Mouse (Mus musculus) heart, postnatal 4 days (tissue): ENCODE measurements around the gene Myo15b. TPM values are rescaled to one million over a fixed set of nuclear protein-coding genes. Genes with fewer than 3 reads are reported as not detected.
"Not testable (repeated sequence)": the region's sequence is repeated elsewhere in the genome, so short reads cannot be mapped to it uniquely, and the experiment has no call there.

Experiments used
- DNase-seq: peaks from one replicate; pipeline ENCODE4 v3.0.0; 2021
- total RNA-seq, 2 experiments: library from RNA; stranded (reverse); gene quantifications; 2 replicates each; pipeline ENCODE4 v1.2.3; 2021

Gene Myo15b
- total RNA-seq, 2 experiments from 2014 or later: 0.16 to 0.19 TPM

DNA sequence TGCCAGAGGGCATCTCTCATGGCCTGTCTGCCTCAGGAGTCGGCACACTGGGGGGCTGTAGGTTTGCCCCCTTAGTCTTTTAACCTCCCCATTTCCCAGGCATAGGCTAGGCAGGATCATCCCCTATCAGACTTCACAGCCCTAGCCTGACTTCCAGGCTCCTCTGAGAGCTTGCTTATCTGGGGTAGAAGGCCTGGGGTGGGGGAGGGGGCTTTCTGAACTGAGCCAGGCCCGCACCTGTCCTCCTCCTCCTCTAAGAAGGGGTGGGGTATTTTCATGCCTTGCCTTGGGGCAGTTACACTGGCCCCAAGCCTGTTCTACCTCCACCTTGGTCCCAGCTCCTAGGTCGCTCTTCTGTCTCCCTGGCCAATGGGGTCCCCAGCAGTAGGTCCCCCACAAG, 26.7 kb upstream of the Myo15b start:
- DNase-seq: no peak

DNA sequence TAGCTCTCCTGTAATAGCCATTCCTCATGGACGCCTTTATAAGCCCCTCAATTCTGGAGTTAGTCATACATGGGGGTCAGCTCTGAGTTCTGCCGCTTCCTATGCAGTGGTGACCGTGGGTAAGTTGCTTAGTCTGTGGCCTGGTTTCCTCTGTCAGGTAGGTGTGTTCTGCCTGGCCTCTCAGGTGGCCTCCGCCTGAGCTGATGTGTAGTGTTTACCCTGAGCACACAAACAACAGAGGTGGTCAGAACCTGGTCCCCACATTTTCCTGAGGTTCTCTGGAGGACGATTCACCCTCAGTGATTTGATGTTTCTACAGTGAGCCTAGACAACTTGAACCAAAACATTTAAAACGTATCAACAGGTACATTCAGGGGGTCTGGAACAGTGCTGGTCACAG, 26.1 kb upstream of the Myo15b start:
- no peak for DNase-seq

GRCm38 (mm10) chr11:115832523-115832922, 25.7 kb upstream of the Myo15b start:
- DNase-seq: peak; percentile 59

DNA sequence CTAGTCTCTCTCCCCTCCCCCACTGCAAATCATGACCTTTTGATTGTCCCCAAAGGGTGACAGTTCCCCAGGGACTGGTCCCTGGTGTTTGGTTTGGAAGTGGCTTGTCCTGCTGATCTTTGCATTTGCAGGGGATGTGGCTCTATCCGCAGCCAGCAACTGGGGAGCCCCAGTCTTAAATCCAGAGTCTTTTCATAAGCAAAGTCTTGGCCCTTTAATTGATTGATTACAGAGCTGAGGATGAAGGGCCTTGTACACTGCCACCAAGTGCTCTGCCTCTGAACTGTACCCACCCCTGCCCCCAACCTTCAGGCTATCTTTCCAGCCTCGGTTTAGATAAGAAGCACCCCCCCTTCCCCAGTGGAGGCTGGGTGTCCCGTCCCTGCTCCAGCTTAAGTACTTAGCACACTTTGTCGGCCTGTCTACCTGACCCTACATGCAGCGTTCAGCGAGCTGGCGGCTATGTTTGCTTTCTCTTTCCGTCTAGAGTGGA, 25.1 kb upstream of the Myo15b start:
- peak; percentile 39 for DNase-seq

- no peak for DNase-seq
Measured at GRCm38 (mm10) chr11:115834033-115834432, 24.2 kb upstream of the Myo15b start.

- DNase-seq: no peak
Measured at GRCm38 (mm10) chr11:115836656-115837395, 21.4 kb upstream of the Myo15b start.

DNA sequence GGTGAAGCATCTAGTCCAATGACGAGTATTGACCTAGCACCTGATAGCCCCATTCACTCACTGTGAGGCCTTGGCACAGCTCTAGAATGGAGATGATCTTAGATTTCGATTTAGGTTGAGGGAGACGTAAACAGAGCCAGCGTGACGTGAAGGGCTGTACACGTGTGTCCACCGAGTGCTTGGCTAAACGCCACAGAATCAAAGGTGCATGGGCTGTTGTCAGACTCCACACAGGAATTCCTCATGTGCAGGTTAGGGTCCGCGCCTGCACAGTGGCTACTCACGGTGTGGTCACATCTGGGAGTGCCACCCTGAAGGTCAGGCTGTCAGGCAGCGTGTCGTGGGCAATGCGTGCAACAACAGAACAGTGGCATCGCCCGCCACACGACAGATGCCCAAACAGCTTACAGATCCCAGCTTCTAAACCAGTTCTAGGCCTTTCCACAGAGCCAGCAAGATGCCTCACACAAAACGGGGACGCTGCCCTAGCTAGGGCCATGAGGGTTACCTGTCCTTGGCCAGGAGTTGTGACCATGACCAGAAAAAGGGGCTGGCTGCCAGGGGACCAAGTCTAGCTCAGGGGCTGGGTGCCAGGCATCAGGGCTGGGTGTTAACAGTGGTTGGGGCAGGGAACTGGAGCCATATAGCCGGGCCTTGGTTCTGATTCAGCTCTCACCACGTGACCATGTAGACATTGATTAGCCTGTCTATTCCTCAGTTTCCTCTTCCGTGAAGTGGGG, 20.4 kb upstream of the Myo15b start:
- DNase-seq: no peak

DNA sequence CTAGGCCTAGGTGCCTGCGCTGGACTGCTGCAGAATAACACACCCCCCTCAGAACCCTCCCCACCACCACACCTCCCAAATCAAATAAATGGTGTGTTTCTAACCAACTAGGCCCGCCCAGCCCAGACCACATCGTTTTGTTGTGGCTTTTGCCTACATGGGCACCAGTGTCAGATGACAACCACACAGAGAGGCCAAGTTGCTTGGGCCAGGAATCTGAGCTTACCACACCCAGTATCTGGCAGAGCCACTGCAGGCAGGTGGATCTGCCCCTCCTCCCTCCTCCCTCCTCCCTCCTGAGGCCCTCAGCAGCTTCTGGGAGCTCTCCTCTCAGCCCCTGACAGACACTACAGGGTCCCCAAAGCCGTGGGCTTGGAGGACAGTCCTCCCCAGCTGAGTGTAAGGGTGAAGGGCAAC, 19.3 kb upstream of the Myo15b start:
- peak; percentile 36 for DNase-seq

GRCm38 (mm10) chr11:115839732-115840131, 18.5 kb upstream of the Myo15b start:
- no peak for DNase-seq

DNA sequence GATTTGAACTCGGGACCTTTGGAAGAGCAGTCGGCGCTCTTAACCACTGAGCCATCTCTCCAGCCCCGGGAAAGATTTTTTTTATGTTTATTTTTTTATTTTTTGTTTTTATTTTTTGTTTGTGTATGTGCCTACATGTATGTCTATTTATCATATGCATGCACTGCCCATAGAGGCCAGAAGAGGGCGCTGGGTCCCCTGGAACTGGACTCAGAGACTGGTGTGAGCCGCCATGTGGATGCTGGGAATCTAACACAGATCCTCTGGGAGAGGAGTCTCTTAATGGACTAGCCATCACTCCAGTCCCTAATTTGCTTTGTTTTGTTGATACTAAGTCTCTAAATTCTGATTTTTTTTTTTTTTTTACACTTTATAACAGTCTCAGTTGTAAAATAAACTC, 17.2 kb upstream of the Myo15b start:
- DNase-seq: no peak

GRCm38 (mm10) chr11:115841961-115842550, 16.1 kb upstream of the Myo15b start:
- peak; percentile 71 for DNase-seq

- no peak for DNase-seq
Measured at GRCm38 (mm10) chr11:115843141-115843890, 14.9 kb upstream of the Myo15b start.

GRCm38 (mm10) chr11:115843891-115844239, 14.3 kb upstream of the Myo15b start:
- no peak for DNase-seq

- DNase-seq: no peak
Measured at GRCm38 (mm10) chr11:115844240-115844639, 14.0 kb upstream of the Myo15b start.

DNA sequence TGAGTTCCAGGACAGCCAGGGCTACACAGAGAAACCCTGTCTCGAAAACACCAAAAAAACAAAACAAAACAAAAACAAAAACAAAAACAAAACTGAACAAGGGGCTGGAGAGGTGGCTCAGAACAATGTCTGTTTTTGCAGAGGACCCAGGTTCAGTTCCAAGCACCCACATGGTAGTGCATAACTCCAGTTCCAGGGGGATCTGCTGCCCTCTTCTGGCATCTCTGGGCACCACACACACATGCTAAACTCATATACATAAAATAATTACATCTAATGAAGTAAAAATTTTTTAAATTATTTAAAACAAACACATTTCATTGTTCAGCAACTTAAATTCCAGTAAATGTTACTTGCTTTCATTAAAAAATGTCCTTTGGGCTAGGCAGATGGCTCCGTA, 12.4 kb upstream of the Myo15b start:
- no peak for DNase-seq

DNA sequence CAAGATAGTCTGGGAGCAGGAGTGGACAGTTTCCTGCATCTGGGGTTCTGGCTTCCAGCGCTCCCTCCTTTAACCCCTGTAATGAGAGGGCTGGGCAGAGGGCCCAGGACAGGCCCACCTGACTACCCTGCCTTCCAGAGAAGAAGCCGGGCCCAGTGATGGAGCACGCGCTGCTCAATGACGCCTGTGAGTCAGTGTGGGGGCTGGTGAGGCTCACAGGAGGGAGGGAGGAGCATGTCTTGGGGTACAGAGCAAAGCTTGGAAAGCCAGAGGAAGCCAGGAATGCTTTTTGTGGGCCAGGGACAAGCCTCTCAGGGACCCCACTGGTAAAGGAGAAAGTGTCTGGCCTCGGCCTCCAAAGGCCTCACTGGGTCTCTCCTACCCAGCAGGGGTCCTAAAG, 3.5 kb upstream of the Myo15b start:
- DNase-seq: no peak

DNA sequence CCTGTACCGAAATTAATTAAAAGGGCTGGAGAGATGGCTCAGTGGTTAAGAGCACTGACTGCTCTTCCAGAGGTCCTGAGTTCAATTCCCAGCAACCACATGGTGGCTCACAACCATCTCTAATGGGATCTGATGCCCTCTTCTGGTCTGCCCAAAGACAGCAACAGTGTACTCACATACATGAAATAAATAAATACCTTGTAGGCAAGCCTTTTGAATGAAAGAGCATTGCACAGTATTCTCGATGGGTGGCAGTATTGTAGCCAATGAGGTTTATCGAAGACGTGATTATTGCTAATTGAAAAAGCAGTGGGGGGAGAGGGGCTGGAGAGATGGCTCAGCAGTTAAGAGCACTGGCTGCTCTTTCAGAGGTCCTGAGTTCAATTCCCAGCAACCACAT, 1.1 kb upstream of the Myo15b start:
- DNase-seq: not testable (repeated sequence)

- DNase-seq: peak; percentile 29
Measured at GRCm38 (mm10) chr11:115857936-115858335, 270 bp upstream of the Myo15b start.

GRCm38 (mm10) chr11:115859143-115859945, 1.1 kb downstream of the Myo15b start:
- DNase-seq: peak; percentile 96

DNA sequence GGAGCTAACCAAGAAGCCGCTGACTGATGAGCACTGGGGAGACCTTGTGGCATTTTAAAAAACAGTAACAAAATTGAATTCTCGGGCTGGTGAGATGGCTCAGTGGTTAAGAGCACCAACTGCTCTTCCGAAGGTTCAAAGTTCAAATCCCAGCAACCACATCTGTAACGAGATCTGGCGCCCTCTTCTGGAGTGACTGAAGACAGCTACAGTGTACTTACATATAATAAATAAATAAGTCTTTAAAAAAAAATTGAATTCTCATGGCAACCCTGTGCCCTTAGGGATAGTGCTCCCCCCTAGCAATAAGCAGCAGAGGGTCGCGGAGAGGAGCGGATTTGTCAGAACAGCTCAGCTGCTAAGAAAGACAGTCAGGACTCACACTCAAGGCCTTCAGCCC, 5.7 kb downstream of the Myo15b start:
- DNase-seq: no peak

DNA sequence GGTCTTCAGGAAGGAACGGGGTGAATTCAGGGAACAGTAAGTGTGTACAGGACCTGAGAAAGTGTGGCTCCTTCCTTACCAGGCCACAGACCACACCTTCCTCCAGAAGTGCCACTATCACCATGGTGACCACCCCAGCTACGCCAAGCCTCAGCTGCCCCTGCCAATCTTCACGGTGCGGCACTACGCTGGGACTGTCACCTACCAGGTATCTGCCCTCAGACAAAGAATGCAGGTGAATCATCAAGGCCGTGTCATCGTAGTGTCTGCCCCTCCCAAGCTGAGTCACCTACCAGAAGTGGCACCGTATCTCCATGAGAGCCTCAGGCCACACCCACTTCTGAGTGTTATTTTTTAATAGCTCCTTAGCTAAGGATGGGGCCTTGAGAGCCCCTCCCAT, 11.2 kb downstream of the Myo15b start:
- DNase-seq: no peak

GRCm38 (mm10) chr11:115872437-115872836, 14.2 kb downstream of the Myo15b start:
- no peak for DNase-seq
